Mouse (Mus musculus): Measurements from ENCODE around the gene Atp4b. TPM values are rescaled to one million over a fixed set of nuclear protein-coding genes. Genes with fewer than 3 reads are reported as not detected.
"Not testable (repeated sequence)": the region's sequence is repeated elsewhere in the genome, so short reads cannot be mapped to it uniquely, and the experiment has no call there.

The Atp4b gene
- total RNA-seq, 2 experiments from 2014 or later, result not detected

GRCm38 (mm10) chr8:13337245-13337644 is 59.4 kb downstream of the Atp4b start:
- not testable (repeated sequence) for DNase-seq (ENCODE audit: extremely low spot score in 1 of 2, low spot score in 1 of 2)

Other genes starting within 250 kb of the Atp4b start
- 100 to 1,000 TPM; 283 to 311 TPM for gene Lamp1, start 237.7 kb downstream of the Atp4b start, total RNA-seq (2021)
- 1 to 10 TPM; 5.2 TPM for gene Grtp1, start 196.2 kb downstream of the Atp4b start, total RNA-seq (2021)
- 1 to 10 TPM; 1.3 to 1.4 TPM for gene Adprhl1, start 142.7 kb downstream of the Atp4b start, total RNA-seq (2021)
- 10 to 100 TPM; 33.6 to 35.6 TPM for gene Dcun1d2, start 108.7 kb downstream of the Atp4b start, total RNA-seq (2021)
- gene Tmco3, start 108.6 kb downstream of the Atp4b start, total RNA-seq (2021), result 10 to 100 TPM; 42.7 to 49.5 TPM
- 10 to 100 TPM; 67.2 to 68.9 TPM for gene Tfdp1, start 58.1 kb downstream of the Atp4b start, total RNA-seq (2021)
- gene Grk1, start 8.3 kb upstream of the Atp4b start, total RNA-seq (2021), result not detected
- 1 to 10 TPM; 5.7 to 7.4 TPM for gene Tmem255b, start 38.4 kb upstream of the Atp4b start, total RNA-seq (2021)
- gene Gas6, start 97.7 kb upstream of the Atp4b start, total RNA-seq (2021), result 10 to 100 TPM; 89.4 to 94.4 TPM
- gene 1700029H14Rik, start 165.6 kb upstream of the Atp4b start, total RNA-seq (2021), result not detected

Data from layer of hippocampus, postnatal 25 days (tissue).